Mouse (Mus musculus) spleen, adult 2 months (tissue): ENCODE data around the gene Cpped1.

Experiments used
- CTCF ChIP-seq: fragments of 200-500 bp; IDR thresholded peaks from 2 replicates; pipeline ENCODE4 v1.5.1; 2011; ENCODE audit warnings: mild to moderate bottlenecking, inconsistent platforms; ENCODE audit not compliant: insufficient read depth, insufficient read length, insufficient replicate concordance; ENCODE audit errors: extremely low read depth
- POLR2A ChIP-seq: fragments of 200-500 bp; IDR thresholded peaks from 2 replicates; pipeline ENCODE4 v1.6.1; 2011; ENCODE audit warnings: low read depth, low read length, inconsistent platforms

- TF ChIP-seq POLR2A (no peak), CTCF (no peak)
Observed at GRCm38 (mm10) chr16:11908461-11909014, 707 bp downstream of the Cpped1 start.
